Mouse (Mus musculus) kidney, embryonic 16.5 days (tissue): ENCODE data around the gene Gmfg. TPM values are rescaled to one million over a fixed set of nuclear protein-coding genes. Genes with fewer than 3 reads are reported as not detected.
A peak's percentile ranks its signal among the peaks of the same experiment; 100 is the strongest.

Source experiments
- ATAC-seq: fragments of 200-750 bp; cut with Nextera tagmentation; 2 replicates; pipeline ENCODE4 v1.8.0; 2017; ENCODE audit warnings: moderate TSS enrichment; ENCODE audit not compliant: low FRiP score, low TSS enrichment
- H3K27ac ChIP-seq: fragments of 300-500 bp; sonication (generic); 2 replicates; pipeline ENCODE4 v1.5.1; 2014; ENCODE audit warnings: low read length
- H3K27me3 ChIP-seq: fragments of 300-500 bp; sonication (generic); 2 replicates; pipeline ENCODE4 v1.6.1; 2014; ENCODE audit warnings: low read length, control low read depth, mixed read lengths; ENCODE audit not compliant: insufficient read depth
- H3K36me3 ChIP-seq: fragments of 300-500 bp; sonication (generic); 2 replicates; pipeline ENCODE4 v1.6.1; 2014; ENCODE audit warnings: low read length, control low read depth, mixed read lengths; ENCODE audit not compliant: insufficient read depth
- H3K4me1 ChIP-seq: fragments of 300-500 bp; sonication (generic); 2 replicates; pipeline ENCODE4 v1.6.1; 2014; ENCODE audit warnings: low read length, control low read depth, mixed read lengths; ENCODE audit not compliant: insufficient read depth
- H3K4me2 ChIP-seq: fragments of 300-500 bp; sonication (generic); replicated peaks from 2 replicates; pipeline ENCODE4 v1.6.1; 2014; ENCODE audit warnings: low read depth, low read length
- H3K4me3 ChIP-seq: fragments of 300-500 bp; sonication (generic); 2 replicates; pipeline ENCODE4 v1.5.1; 2014; ENCODE audit warnings: mild to moderate bottlenecking, low read length
- H3K9ac ChIP-seq: fragments of 300-500 bp; sonication (generic); replicated peaks from 2 replicates; pipeline ENCODE4 v1.6.1; 2014; ENCODE audit warnings: low read length
- H3K9me3 ChIP-seq: fragments of 300-500 bp; sonication (generic); 2 replicates; pipeline ENCODE4 v1.6.1; 2016; ENCODE audit warnings: low read length, control low read depth
- WGBS: fragments of 180-500 bp; shearing (Covaris S2); extraction: QIAGEN DNeasy Blood & Tissue Kit; methylation state at CpG from one replicate; pipeline ENCODE4 v1.1.7; 2014; 5-methylcytosine and 5-hydroxymethylcytosine counted together
- polyA plus RNA-seq: library from polyadenylated mRNA; unstranded; fragments of >200 nt; fragmentation: Nextera tagmentation; extraction: Ambion mirVana; gene quantifications from 2 replicates; pipeline ENCODE4 v1.2.1, GENCODE M21; 2015

Gmfg gene
- polyA plus RNA-seq, 1 experiment from 2014 or later, result 15.5 TPM

DNA sequence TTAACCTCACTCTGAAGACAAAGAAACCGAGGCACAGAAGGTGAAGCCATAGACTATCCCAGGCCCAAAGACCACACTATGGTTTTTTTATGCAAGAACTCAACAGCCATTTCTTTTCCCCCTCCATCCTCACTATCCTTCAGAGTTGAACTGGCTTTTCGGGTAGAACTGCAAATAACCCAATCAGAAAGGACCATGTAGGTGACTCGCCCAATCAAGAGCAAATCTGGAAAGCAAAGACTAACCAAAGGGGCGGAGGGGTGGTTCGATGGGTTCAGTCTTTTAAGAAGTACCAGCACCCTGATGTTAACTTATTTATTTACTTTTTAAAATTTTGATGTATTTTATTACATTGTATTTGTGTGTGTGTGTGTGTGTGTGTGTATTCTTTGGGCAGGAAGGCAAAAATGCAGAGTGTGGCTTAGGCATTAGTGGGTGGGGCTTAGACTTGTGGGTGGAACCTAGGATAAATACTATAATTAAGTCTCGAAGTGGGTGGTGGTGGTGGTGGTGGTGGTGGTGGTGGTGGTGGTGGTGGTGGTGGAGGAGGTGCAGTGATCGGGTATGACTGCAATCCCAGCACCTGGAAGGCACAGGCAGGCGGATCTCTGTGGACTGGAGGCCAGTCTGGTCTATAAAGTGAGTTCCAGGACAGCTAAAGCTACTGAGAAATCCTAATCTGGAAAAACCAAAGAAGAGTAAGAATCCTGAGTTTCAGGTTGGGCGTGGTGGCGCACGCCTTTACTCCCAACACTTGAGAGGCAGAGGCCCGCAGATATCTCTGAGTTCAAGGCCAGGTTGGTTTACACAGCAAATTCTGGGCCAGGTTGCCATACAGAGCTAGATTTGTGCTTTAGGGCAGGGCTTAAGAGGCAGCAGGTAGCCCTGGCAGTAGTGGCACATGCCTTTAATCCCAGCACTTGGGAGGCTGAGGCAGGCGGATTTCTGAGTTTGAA lies 10.9 kb downstream of the Gmfg start:
- 70% methylated on average over 13 of the region's 13 CpGs for WGBS
- H3K4me2 ChIP-seq, result no peak overlapping the region
- no peak overlapping the region for H3K9ac ChIP-seq
- ATAC-seq, result no peak
- H3K4me1 ChIP-seq, result peaks cover 8% of the 10 kb centered on the region; the same call in 1 of the 2 replicates
- no peaks in the 10 kb centered on the region for H3K9me3 ChIP-seq
- no peak overlapping the region for H3K4me3 ChIP-seq
- no peaks in the 10 kb centered on the region for H3K36me3 ChIP-seq
- H3K27me3 ChIP-seq, result 0 out of 2 replicates have a peak, but pooled peaks cover 4% of the 10 kb centered on the region
- H3K27ac ChIP-seq, result no peak overlapping the region

DNA sequence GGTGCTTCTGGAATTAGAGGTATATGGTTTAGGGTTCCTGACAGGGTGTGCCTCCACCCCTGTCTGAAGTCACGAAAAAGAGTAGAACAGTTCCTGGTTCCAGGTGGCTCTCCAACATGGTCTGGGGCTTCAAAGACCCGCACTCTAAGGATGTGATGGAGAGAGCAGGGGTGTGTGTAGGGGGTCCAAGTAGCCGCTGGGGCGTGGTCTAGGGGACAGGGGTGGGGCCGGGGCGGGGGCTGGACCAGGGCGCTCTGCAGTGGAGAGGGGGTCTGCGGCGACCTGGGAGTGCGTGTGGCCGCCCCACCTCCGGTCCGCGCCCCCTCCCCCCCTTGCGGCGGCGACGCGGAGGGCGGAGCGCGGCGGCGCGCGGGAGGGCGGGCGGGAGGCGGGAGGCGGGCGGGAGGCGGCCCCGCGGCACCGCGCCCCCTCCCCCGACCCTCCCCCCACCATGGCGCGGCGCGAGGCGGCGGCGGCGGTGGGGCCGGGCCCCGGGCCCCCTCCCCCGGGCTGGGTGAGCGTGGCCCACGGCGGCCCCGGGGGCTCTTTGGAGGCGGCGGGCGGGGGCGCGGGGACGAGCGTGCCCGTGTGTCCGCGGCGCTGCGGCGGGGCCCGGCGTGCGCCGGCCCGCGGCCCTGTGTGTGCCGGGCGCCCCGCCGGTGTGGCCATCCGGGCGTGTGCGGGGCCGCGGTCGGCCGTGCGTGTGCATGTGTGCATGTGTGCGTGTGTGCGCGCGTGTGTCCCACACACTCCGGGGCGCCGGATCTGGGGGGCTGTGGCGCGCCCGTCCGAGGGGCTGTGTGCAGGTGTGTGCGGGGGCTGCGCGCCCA lies 14.5 kb downstream of the Gmfg start, which contains the start of gene Lrfn1:
TSS of gene Lrfn1 (plus strand) at position 450 of the 830 bp plus-strand sequence.
- Histone ChIP-seq H3K36me3 (0 out of 2 replicates have a peak, but pooled peaks cover 3% of the 10 kb centered on the region), H3K4me2 (peak within 1 kb of the TSS; percentile 99), H3K9ac (peak within 1 kb of the TSS; percentile 84), H3K4me3 (peak within 1 kb of the TSS; percentile 82), H3K9me3 (no peaks in the 10 kb centered on the region), H3K27ac (peak within 1 kb of the TSS; percentile 29; the same call in 1 of the 2 replicates), H3K4me1 (peaks cover 8% of the 10 kb centered on the region; the same call in 1 of the 2 replicates), H3K27me3 (no peaks in the 10 kb centered on the region)
- ATAC-seq, result peak; percentile 85
- WGBS, result under 1% methylated on average over 35 of the region's 97 CpGs

GRCm38 (mm10) chr7:28452361-28453005 lies 15.2 kb downstream of the Gmfg start:
- Histone ChIP-seq H3K9me3 (no peaks in the 10 kb centered on the region), H3K27me3 (no peaks in the 10 kb centered on the region), H3K4me3 (peak overlapping the region; percentile 82), H3K9ac (peak overlapping the region; percentile 84), H3K4me2 (peak overlapping the region; percentile 99), H3K4me1 (peaks cover 8% of the 10 kb centered on the region; the same call in 1 of the 2 replicates), H3K36me3 (0 out of 2 replicates have a peak, but pooled peaks cover 3% of the 10 kb centered on the region), H3K27ac (no peak overlapping the region)
- WGBS, result 3% methylated on average over 22 of the region's 24 CpGs
- peak; percentile 42; the same call in 1 of the 2 replicates for ATAC-seq

GRCm38 (mm10) chr7:28460361-28460760 lies 23.1 kb downstream of the Gmfg start:
- ATAC-seq, result no peak
- Histone ChIP-seq H3K27ac (no peak overlapping the region), H3K36me3 (peaks cover 32% of the 10 kb centered on the region), H3K4me1 (no peaks in the 10 kb centered on the region), H3K9ac (no peak overlapping the region), H3K9me3 (no peaks in the 10 kb centered on the region), H3K27me3 (no peaks in the 10 kb centered on the region), H3K4me2 (no peak overlapping the region), H3K4me3 (no peak overlapping the region)
- 94% methylated on average over 5 of the region's 5 CpGs for WGBS

- H3K36me3 ChIP-seq, result peaks cover 31% of the 10 kb centered on the region
- no peak for ATAC-seq
- H3K4me2 ChIP-seq, result no peak overlapping the region
- H3K4me3 ChIP-seq, result no peak overlapping the region
- H3K9me3 ChIP-seq, result no peaks in the 10 kb centered on the region
- H3K9ac ChIP-seq, result no peak overlapping the region
- 85% methylated on average over 2 of the region's 2 CpGs for WGBS
- H3K27ac ChIP-seq, result no peak overlapping the region
- H3K4me1 ChIP-seq, result peaks cover 13% of the 10 kb centered on the region; the same call in 1 of the 2 replicates
- peaks cover 4% of the 10 kb centered on the region; the same call in 1 of the 2 replicates for H3K27me3 ChIP-seq
These were observed 25.5 kb downstream of the Gmfg start for GRCm38 (mm10) chr7:28462769-28463168.

- no peak overlapping the region; the same call in 1 of the 2 replicates for H3K4me3 ChIP-seq
- peak; percentile 71; the same call in 1 of the 2 replicates for ATAC-seq
- H3K27me3 ChIP-seq, result peaks cover 4% of the 10 kb centered on the region; the same call in 1 of the 2 replicates
- 62% methylated on average over 10 of the region's 10 CpGs for WGBS
- peak overlapping the region; percentile 14 for H3K4me2 ChIP-seq
- H3K27ac ChIP-seq, result peak overlapping the region; percentile 36; the same call in 1 of the 2 replicates
- H3K4me1 ChIP-seq, result peaks cover 15% of the 10 kb centered on the region; the same call in 1 of the 2 replicates
- H3K9ac ChIP-seq, result no peak overlapping the region
- H3K36me3 ChIP-seq, result peaks cover 17% of the 10 kb centered on the region
- H3K9me3 ChIP-seq, result no peaks in the 10 kb centered on the region
These were observed 27.4 kb downstream of the Gmfg start for GRCm38 (mm10) chr7:28464416-28465212.

DNA sequence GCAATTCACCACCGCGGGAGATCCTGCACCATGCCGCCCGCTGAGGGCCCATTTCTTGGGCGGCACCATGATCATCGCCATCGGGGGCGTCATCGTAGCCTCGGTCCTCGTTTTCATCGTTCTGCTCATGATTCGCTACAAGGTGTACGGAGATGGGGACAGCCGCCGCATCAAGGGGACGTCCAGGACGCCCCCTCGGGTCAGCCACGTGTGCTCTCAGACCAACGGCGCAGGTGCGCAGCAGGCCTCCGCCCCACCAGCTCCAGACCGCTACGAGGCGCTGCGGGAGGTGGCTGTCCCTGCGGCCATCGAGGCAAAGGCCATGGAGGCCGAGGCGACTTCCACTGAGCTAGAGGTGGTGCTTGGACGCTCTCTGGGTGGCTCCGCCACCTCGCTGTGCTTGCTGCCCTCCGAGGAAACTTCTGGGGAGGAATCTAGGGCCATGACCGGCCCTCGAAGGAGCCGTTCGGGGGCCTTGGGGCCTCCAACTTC lies 29.5 kb downstream of the Gmfg start:
- Histone ChIP-seq H3K4me3 (peak overlapping the region; percentile 60), H3K9ac (peak overlapping the region; percentile 76), H3K27ac (no peak overlapping the region), H3K36me3 (no peaks in the 10 kb centered on the region), H3K4me1 (peaks cover 15% of the 10 kb centered on the region; the same call in 1 of the 2 replicates), H3K9me3 (no peaks in the 10 kb centered on the region), H3K27me3 (peaks cover 4% of the 10 kb centered on the region; the same call in 1 of the 2 replicates), H3K4me2 (peak overlapping the region; percentile 94)
- ATAC-seq, result peak; percentile 36; the same call in 1 of the 2 replicates
- 15% methylated on average over 40 of the region's 40 CpGs for WGBS

- peak overlapping the region; percentile 94 for H3K4me2 ChIP-seq
- H3K4me3 ChIP-seq, result peak overlapping the region; percentile 60
- no peaks in the 10 kb centered on the region for H3K36me3 ChIP-seq
- H3K4me1 ChIP-seq, result peaks cover 15% of the 10 kb centered on the region; the same call in 1 of the 2 replicates
- ATAC-seq, result peak; percentile 83
- peaks cover 4% of the 10 kb centered on the region; the same call in 1 of the 2 replicates for H3K27me3 ChIP-seq
- no peak overlapping the region for H3K27ac ChIP-seq
- under 1% methylated on average over 60 of the region's 63 CpGs for WGBS
- H3K9ac ChIP-seq, result peak overlapping the region; percentile 76
- no peaks in the 10 kb centered on the region for H3K9me3 ChIP-seq
These were observed 30.0 kb downstream of the Gmfg start for GRCm38 (mm10) chr7:28467213-28467751.
